Mouse (Mus musculus) erythroblast, adult 5-6 weeks (primary cell): ENCODE measurements around the gene Cntfr. TPM values are rescaled to one million over a fixed set of nuclear protein-coding genes. Genes with fewer than 3 reads are reported as not detected.
"Not testable (repeated sequence)": the region's sequence is repeated elsewhere in the genome, so short reads cannot be mapped to it uniquely, and the experiment has no call there.

ENCODE experiments used
- ATAC-seq: replicated peaks from 2 replicates; pipeline ENCODE4 v1.8.0; 2016; ENCODE audit warnings: moderate number of reproducible peaks, mild to moderate bottlenecking, moderate TSS enrichment, inconsistent platforms; ENCODE audit not compliant: poor library complexity, low FRiP score, severe bottlenecking
- total RNA-seq, 2 experiments: library from RNA; stranded (forward) in 1 of 2; stranded (reverse) in 1 of 2; fragments of 150-400 nt in 1 of 2; fragments of 200-764, 138-1000 nt in 1 of 2; gene quantifications; 2 replicates each; pipeline versions ENCODE4 v1.2.3 to v1.2.4; 2015 to 2017; ENCODE audit warnings: low replicate concordance in 2 of 2

Cntfr gene
- total RNA-seq, 2 experiments from 2014 or later, result not detected

- ATAC-seq, result no peak
Measured at GRCm38 (mm10) chr4:41711705-41712375, 15.0 kb upstream of the Cntfr start.

GRCm38 (mm10) chr4:41710229-41710628 is 13.3 kb upstream of the Cntfr start:
- ATAC-seq, result no peak

- no peak for ATAC-seq
Measured at GRCm38 (mm10) chr4:41708192-41708745, 11.4 kb upstream of the Cntfr start.

GRCm38 (mm10) chr4:41707011-41707535 is 10.2 kb upstream of the Cntfr start:
- ATAC-seq, result peak; percentile 69

GRCm38 (mm10) chr4:41705922-41706754 is 9.2 kb upstream of the Cntfr start:
- no peak for ATAC-seq

GRCm38 (mm10) chr4:41704651-41705050 is 7.8 kb upstream of the Cntfr start:
- no peak for ATAC-seq

GRCm38 (mm10) chr4:41702226-41702625 is 5.3 kb upstream of the Cntfr start:
- ATAC-seq, result not testable (repeated sequence)

- ATAC-seq, result not testable (repeated sequence)
Measured at GRCm38 (mm10) chr4:41700224-41700623, 3.3 kb upstream of the Cntfr start.

GRCm38 (mm10) chr4:41699783-41700182 is 2.9 kb upstream of the Cntfr start, which contains the start of gene Il11ra1:
Il11ra1 (plus strand) TSS chr4:41699989.
- ATAC-seq, result not testable (repeated sequence)

GRCm38 (mm10) chr4:41698421-41699016 is 1.6 kb upstream of the Cntfr start:
- ATAC-seq, result not testable (repeated sequence)

GRCm38 (mm10) chr4:41696452-41696851 is 437 bp downstream of the Cntfr start:
- not testable (repeated sequence) for ATAC-seq

- not testable (repeated sequence) for ATAC-seq
Measured at GRCm38 (mm10) chr4:41695800-41696199, 1.1 kb downstream of the Cntfr start.

- ATAC-seq, result not testable (repeated sequence)
Measured at GRCm38 (mm10) chr4:41693511-41693910, 3.4 kb downstream of the Cntfr start.

- ATAC-seq, result not testable (repeated sequence)
Measured at GRCm38 (mm10) chr4:41690014-41690413, 6.9 kb downstream of the Cntfr start.

GRCm38 (mm10) chr4:41688562-41688961 is 8.3 kb downstream of the Cntfr start:
- ATAC-seq, result not testable (repeated sequence)

GRCm38 (mm10) chr4:41685882-41686492 is 10.9 kb downstream of the Cntfr start:
- not testable (repeated sequence) for ATAC-seq

- ATAC-seq, result not testable (repeated sequence)
Measured at GRCm38 (mm10) chr4:41684931-41685453, 11.9 kb downstream of the Cntfr start.

GRCm38 (mm10) chr4:41684131-41684930 is 12.6 kb downstream of the Cntfr start:
- ATAC-seq, result not testable (repeated sequence)
